Mouse (Mus musculus): Measurements from ENCODE around the gene Olfr1231. TPM values are rescaled to one million over a fixed set of nuclear protein-coding genes. Genes with fewer than 3 reads are reported as not detected.

The Olfr1231 gene
- not detected in 2 replicates for polyA plus RNA-seq (2015; fragmentation: Nextera tagmentation; extraction: Ambion mirVana)

DNA sequence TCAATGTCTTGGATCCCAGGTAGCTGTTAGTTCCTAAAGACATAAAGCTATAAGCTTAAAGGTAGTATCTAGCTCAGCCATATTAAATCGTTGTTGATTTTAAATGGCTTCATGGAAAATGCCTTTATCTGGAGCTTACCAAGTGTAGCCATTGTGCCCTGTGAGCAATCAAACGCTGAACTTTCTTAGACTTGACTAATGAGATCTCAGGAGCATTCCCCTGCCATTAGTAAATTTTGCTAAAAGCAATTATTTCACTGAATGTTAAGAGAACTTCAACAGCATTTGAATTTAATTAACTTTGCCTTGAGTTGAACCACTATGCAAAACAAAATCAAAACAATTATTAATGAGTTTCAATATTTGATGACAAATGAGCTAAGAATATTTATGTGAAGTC is at the start of gene Olfr1231:
Gene Olfr1231, minus strand, starts transcription at position 101 of the 400 bp plus-strand sequence.
- WGBS, result 84% methylated on average over 2 of the region's 2 CpGs
- Histone ChIP-seq H3K36me3 (ENCODE audit: insufficient read depth, low read length) (no peaks in the 10 kb centered on the region), H3K4me1 (replicated peaks; ENCODE audit: insufficient read depth, low read length) (no peaks in the 10 kb centered on the region), H3K9me3 (replicated peaks; ENCODE audit: low read length) (no peaks in the 10 kb centered on the region), H3K9ac (ENCODE audit: low read depth, low read length) (no peak within 1 kb of the TSS), H3K27ac (no peak within 1 kb of the TSS), H3K27me3 (ENCODE audit: insufficient read depth, low read length) (no peaks in the 10 kb centered on the region), H3K4me3 (replicated peaks; ENCODE audit: low read depth, low read length) (no peak within 1 kb of the TSS), H3K4me2 (ENCODE audit: low read length) (no peak within 1 kb of the TSS)
- DNase-seq (ENCODE audit: low spot score) (no peak), ATAC-seq (replicated peaks; ENCODE audit: low FRiP score, low read depth) (no peak)
- no peak for TF ChIP-seq CTCF (IDR thresholded peaks at IDR 0.05; ENCODE audit: low read depth)

- Histone ChIP-seq H3K36me3 (ENCODE audit: insufficient read depth, low read length) (no peaks in the 10 kb centered on the region), H3K9ac (ENCODE audit: low read depth, low read length) (no peak within 1 kb of the TSS), H3K4me2 (ENCODE audit: low read length) (no peak within 1 kb of the TSS), H3K27me3 (ENCODE audit: insufficient read depth, low read length) (no peaks in the 10 kb centered on the region), H3K4me3 (replicated peaks; ENCODE audit: low read depth, low read length) (no peak within 1 kb of the TSS), H3K4me1 (replicated peaks; ENCODE audit: insufficient read depth, low read length) (no peaks in the 10 kb centered on the region), H3K9me3 (replicated peaks; ENCODE audit: low read length) (no peaks in the 10 kb centered on the region), H3K27ac (no peak within 1 kb of the TSS)
- TF ChIP-seq CTCF (IDR thresholded peaks at IDR 0.05; ENCODE audit: low read depth), result no peak
- DNase-seq (ENCODE audit: low spot score) (no peak), ATAC-seq (replicated peaks; ENCODE audit: low FRiP score, low read depth) (no peak)
These were observed 35.4 kb upstream of the Olfr1231 start, which contains the start of gene Olfr1233 for GRCm38 (mm10) chr2:89342298-89342697. Gene Olfr1233, minus strand, starts transcription at chr2:89342398.

- Histone ChIP-seq H3K9ac (ENCODE audit: low read depth, low read length) (no peak within 1 kb of the TSS), H3K4me2 (ENCODE audit: low read length) (no peak within 1 kb of the TSS), H3K9me3 (replicated peaks; ENCODE audit: low read length) (no peaks in the 10 kb centered on the region), H3K4me1 (replicated peaks; ENCODE audit: insufficient read depth, low read length) (no peaks in the 10 kb centered on the region), H3K36me3 (ENCODE audit: insufficient read depth, low read length) (no peaks in the 10 kb centered on the region), H3K4me3 (replicated peaks; ENCODE audit: low read depth, low read length) (no peak within 1 kb of the TSS), H3K27me3 (ENCODE audit: insufficient read depth, low read length) (no peaks in the 10 kb centered on the region), H3K27ac (no peak within 1 kb of the TSS)
- TF ChIP-seq CTCF (IDR thresholded peaks at IDR 0.05; ENCODE audit: low read depth), result no peak
- DNase-seq (ENCODE audit: low spot score), result no peak
- ATAC-seq (replicated peaks; ENCODE audit: low FRiP score, low read depth), result no peak
These were observed 22.7 kb upstream of the Olfr1231 start, which contains the start of gene Olfr1232 for GRCm38 (mm10) chr2:89329575-89329974. Gene Olfr1232, minus strand, starts transcription at chr2:89329675.

DNA sequence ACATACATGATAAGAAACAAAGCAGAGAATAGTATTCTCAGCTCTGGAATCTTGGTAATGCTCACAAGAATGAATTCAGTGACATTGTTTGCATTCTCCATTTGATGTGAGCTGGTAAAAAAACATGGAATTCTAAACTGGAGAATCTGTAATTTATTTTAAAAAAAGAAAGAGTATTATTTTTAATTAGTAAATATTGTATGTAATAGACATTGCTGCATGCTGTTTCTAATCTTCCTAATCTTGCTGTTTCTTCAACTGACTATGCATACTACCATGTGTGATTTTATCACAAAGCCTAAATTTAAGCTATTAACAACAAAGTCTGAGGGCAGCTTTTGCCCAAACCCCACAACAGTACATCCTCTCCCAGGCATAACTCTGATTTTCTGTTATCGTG is 9.7 kb downstream of the Olfr1231 start, which contains the start of gene Olfr1230:
Gene Olfr1230, minus strand, starts transcription at position 101 of the 400 bp plus-strand sequence.
- no peak for TF ChIP-seq CTCF (IDR thresholded peaks at IDR 0.05; ENCODE audit: low read depth)
- DNase-seq (ENCODE audit: low spot score), result no peak
- no peak within 1 kb of the TSS for H3K27ac ChIP-seq
- 81% methylated on average over 1 of the region's 1 CpGs for WGBS
- no peaks in the 10 kb centered on the region for H3K27me3 ChIP-seq (ENCODE audit: insufficient read depth, low read length)
- H3K9ac ChIP-seq (ENCODE audit: low read depth, low read length), result no peak within 1 kb of the TSS
- no peak within 1 kb of the TSS for H3K4me2 ChIP-seq (ENCODE audit: low read length)
- H3K4me1 ChIP-seq (replicated peaks; ENCODE audit: insufficient read depth, low read length), result no peaks in the 10 kb centered on the region
- H3K4me3 ChIP-seq (replicated peaks; ENCODE audit: low read depth, low read length), result no peak within 1 kb of the TSS
- ATAC-seq (replicated peaks; ENCODE audit: low FRiP score, low read depth), result no peak
- H3K36me3 ChIP-seq (ENCODE audit: insufficient read depth, low read length), result no peaks in the 10 kb centered on the region
- no peaks in the 10 kb centered on the region for H3K9me3 ChIP-seq (replicated peaks; ENCODE audit: low read length)

DNA sequence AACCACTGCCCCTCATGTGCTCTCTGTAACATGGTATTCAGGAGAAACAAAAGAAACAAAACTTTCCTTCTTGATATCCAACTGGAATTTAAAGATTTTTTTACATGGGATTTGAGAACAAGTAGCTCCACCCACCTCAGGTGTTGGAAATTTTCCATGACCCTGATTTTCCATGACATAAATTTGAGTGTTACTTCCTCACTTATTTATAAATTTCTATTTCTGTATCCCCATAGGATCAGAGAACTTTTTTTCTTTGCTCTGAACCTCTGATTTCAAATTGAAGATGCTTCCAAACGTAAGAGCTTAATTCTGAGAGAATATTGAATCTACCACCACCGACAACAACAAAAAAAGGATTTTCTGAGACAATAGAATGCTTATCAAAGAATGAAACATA is 19.0 kb downstream of the Olfr1231 start, which contains the start of gene Olfr1229:
Gene Olfr1229, minus strand, starts transcription at position 101 of the 400 bp plus-strand sequence.
- Histone ChIP-seq H3K9me3 (replicated peaks; ENCODE audit: low read length) (no peaks in the 10 kb centered on the region), H3K4me2 (ENCODE audit: low read length) (no peak within 1 kb of the TSS), H3K27ac (no peak within 1 kb of the TSS), H3K36me3 (ENCODE audit: insufficient read depth, low read length) (no peaks in the 10 kb centered on the region), H3K4me1 (replicated peaks; ENCODE audit: insufficient read depth, low read length) (no peaks in the 10 kb centered on the region), H3K27me3 (ENCODE audit: insufficient read depth, low read length) (no peaks in the 10 kb centered on the region), H3K9ac (ENCODE audit: low read depth, low read length) (no peak within 1 kb of the TSS), H3K4me3 (replicated peaks; ENCODE audit: low read depth, low read length) (no peak within 1 kb of the TSS)
- TF ChIP-seq CTCF (IDR thresholded peaks at IDR 0.05; ENCODE audit: low read depth), result no peak
- ATAC-seq (replicated peaks; ENCODE audit: low FRiP score, low read depth) (no peak), DNase-seq (ENCODE audit: low spot score) (no peak)
- WGBS, result 80% methylated on average over 2 of the region's 2 CpGs

DNA sequence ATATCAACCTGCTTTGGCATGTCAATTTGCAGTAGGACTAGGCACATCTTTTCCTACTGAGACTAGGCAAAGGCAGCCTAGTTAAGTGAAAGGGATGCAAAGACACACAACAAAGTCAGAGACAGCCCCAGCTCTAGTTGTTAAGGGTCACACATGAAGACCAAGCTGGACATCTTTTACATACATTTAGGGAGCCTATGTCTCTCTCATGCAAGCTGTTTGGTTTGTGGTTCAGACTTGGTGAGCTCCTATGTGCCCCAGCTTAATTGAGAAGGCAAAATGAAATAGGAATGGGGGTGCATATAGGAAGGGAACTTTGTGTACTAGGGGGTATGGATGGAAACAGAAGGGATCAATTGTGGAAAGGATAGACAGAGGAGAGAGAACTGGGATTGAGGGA is 52.9 kb downstream of the Olfr1231 start, which contains the start of gene Olfr1228:
Gene Olfr1228, minus strand, starts transcription at position 101 of the 400 bp plus-strand sequence.
- H3K27me3 ChIP-seq (ENCODE audit: insufficient read depth, low read length), result no peaks in the 10 kb centered on the region
- H3K4me3 ChIP-seq (replicated peaks; ENCODE audit: low read depth, low read length), result no peak within 1 kb of the TSS
- H3K9me3 ChIP-seq (replicated peaks; ENCODE audit: low read length), result no peaks in the 10 kb centered on the region
- H3K27ac ChIP-seq, result no peak within 1 kb of the TSS
- TF ChIP-seq CTCF (IDR thresholded peaks at IDR 0.05; ENCODE audit: low read depth), result no peak
- H3K9ac ChIP-seq (ENCODE audit: low read depth, low read length), result no peak within 1 kb of the TSS
- H3K36me3 ChIP-seq (ENCODE audit: insufficient read depth, low read length), result no peaks in the 10 kb centered on the region
- no peaks in the 10 kb centered on the region for H3K4me1 ChIP-seq (replicated peaks; ENCODE audit: insufficient read depth, low read length)
- H3K4me2 ChIP-seq (ENCODE audit: low read length), result no peak within 1 kb of the TSS
- ATAC-seq (replicated peaks; ENCODE audit: low FRiP score, low read depth) (no peak), DNase-seq (ENCODE audit: low spot score) (no peak)

Other genes starting within 250 kb of the Olfr1231 start
- not detected in 2 replicates for gene Olfr1218, start 245.9 kb downstream of the Olfr1231 start, polyA plus RNA-seq (2015; fragmentation: Nextera tagmentation; extraction: Ambion mirVana)
- gene Olfr1219, start 223.6 kb downstream of the Olfr1231 start, polyA plus RNA-seq (2015; fragmentation: Nextera tagmentation; extraction: Ambion mirVana), result not detected in 2 replicates
- gene Olfr1220, start 200.2 kb downstream of the Olfr1231 start, polyA plus RNA-seq (2015; fragmentation: Nextera tagmentation; extraction: Ambion mirVana), result not detected in 2 replicates
- gene Olfr1221, start 189.8 kb downstream of the Olfr1231 start, polyA plus RNA-seq (2015; fragmentation: Nextera tagmentation; extraction: Ambion mirVana), result not detected in 2 replicates
- gene Olfr1222, start 174.0 kb downstream of the Olfr1231 start, polyA plus RNA-seq (2015; fragmentation: Nextera tagmentation; extraction: Ambion mirVana), result not detected in 2 replicates
- not detected in 2 replicates for gene Olfr1223, start 155.5 kb downstream of the Olfr1231 start, polyA plus RNA-seq (2015; fragmentation: Nextera tagmentation; extraction: Ambion mirVana)
- gene Olfr1224-ps1, start 143.0 kb downstream of the Olfr1231 start, polyA plus RNA-seq (2015; fragmentation: Nextera tagmentation; extraction: Ambion mirVana), result not detected in 2 replicates
- gene Olfr1225, start 132.4 kb downstream of the Olfr1231 start, polyA plus RNA-seq (2015; fragmentation: Nextera tagmentation; extraction: Ambion mirVana), result not detected in 2 replicates
- not detected in 2 replicates for gene Olfr1226, start 107.0 kb downstream of the Olfr1231 start, polyA plus RNA-seq (2015; fragmentation: Nextera tagmentation; extraction: Ambion mirVana)
- not detected in 2 replicates for gene Olfr1228, start 53.0 kb downstream of the Olfr1231 start, polyA plus RNA-seq (2015; fragmentation: Nextera tagmentation; extraction: Ambion mirVana)
- gene Olfr1229, start 19.1 kb downstream of the Olfr1231 start, polyA plus RNA-seq (2015; fragmentation: Nextera tagmentation; extraction: Ambion mirVana), result not detected in 2 replicates
- gene Olfr1230, start 9.8 kb downstream of the Olfr1231 start, polyA plus RNA-seq (2015; fragmentation: Nextera tagmentation; extraction: Ambion mirVana), result not detected in 2 replicates
- gene Olfr1232, start 22.6 kb upstream of the Olfr1231 start, polyA plus RNA-seq (2015; fragmentation: Nextera tagmentation; extraction: Ambion mirVana), result not detected in 2 replicates
- not detected in 2 replicates for gene Olfr1233, start 35.3 kb upstream of the Olfr1231 start, polyA plus RNA-seq (2015; fragmentation: Nextera tagmentation; extraction: Ambion mirVana)
- not detected in 2 replicates for gene Olfr1234, start 57.8 kb upstream of the Olfr1231 start, polyA plus RNA-seq (2015; fragmentation: Nextera tagmentation; extraction: Ambion mirVana)
- not detected in 2 replicates for gene Olfr1238, start 102.6 kb upstream of the Olfr1231 start, polyA plus RNA-seq (2015; fragmentation: Nextera tagmentation; extraction: Ambion mirVana)
- gene Olfr1239, start 113.3 kb upstream of the Olfr1231 start, polyA plus RNA-seq (2015; fragmentation: Nextera tagmentation; extraction: Ambion mirVana), result not detected in 2 replicates
- gene Olfr1240, start 135.9 kb upstream of the Olfr1231 start, polyA plus RNA-seq (2015; fragmentation: Nextera tagmentation; extraction: Ambion mirVana), result not detected in 2 replicates
- not detected in 2 replicates for gene Olfr1241, start 180.1 kb upstream of the Olfr1231 start, polyA plus RNA-seq (2015; fragmentation: Nextera tagmentation; extraction: Ambion mirVana)
- gene Olfr1242, start 191.3 kb upstream of the Olfr1231 start, polyA plus RNA-seq (2015; fragmentation: Nextera tagmentation; extraction: Ambion mirVana), result not detected in 2 replicates
- not detected in 2 replicates for gene Olfr1243, start 224.4 kb upstream of the Olfr1231 start, polyA plus RNA-seq (2015; fragmentation: Nextera tagmentation; extraction: Ambion mirVana)

Measured in kidney, postnatal 0 days (tissue).